Mouse (Mus musculus): ENCODE measurements around the gene Dcst2. TPM values are rescaled to one million over a fixed set of nuclear protein-coding genes. Genes with fewer than 3 reads are reported as not detected.

Gene Dcst2
- polyA plus RNA-seq, 1 experiment from 2014 or later, result 0.34 TPM

GRCm38 (mm10) chr3:89332476-89332875, 29.3 kb upstream of the Dcst2 start:
- Histone ChIP-seq H3K4me2 (replicated peaks) (peak overlapping the region; percentile 1; the same call in 1 of the 2 replicates), H3K27ac (no peak overlapping the region; the same call in 1 of the 2 replicates), H3K9ac (no peak overlapping the region), H3K36me3 (peaks cover 26% of the 10 kb centered on the region), H3K4me3 (no peak overlapping the region), H3K9me3 (no peaks in the 10 kb centered on the region), H3K27me3 (no peaks in the 10 kb centered on the region; the same call in 1 of the 2 replicates), H3K4me1 (peaks cover 66% of the 10 kb centered on the region)
- ATAC-seq (ENCODE audit: low FRiP score, low read depth), result no peak
- 25% methylated on average over 12 of the region's 12 CpGs for WGBS

- Histone ChIP-seq H3K9ac (no peak overlapping the region), H3K9me3 (no peaks in the 10 kb centered on the region), H3K4me2 (replicated peaks) (peak overlapping the region; percentile 11)
Measured at GRCm38 (mm10) chr3:89333053-89333452, 28.7 kb upstream of the Dcst2 start.

GRCm38 (mm10) chr3:89336529-89336928, 25.2 kb upstream of the Dcst2 start:
- H3K9me3 ChIP-seq, result no peaks in the 10 kb centered on the region
- peaks cover 32% of the 10 kb centered on the region for H3K36me3 ChIP-seq
- H3K9ac ChIP-seq, result peak overlapping the region; percentile 97
- ATAC-seq (ENCODE audit: low FRiP score, low read depth), result no peak
- H3K4me3 ChIP-seq, result peak overlapping the region; percentile 88
- H3K27me3 ChIP-seq, result no peaks in the 10 kb centered on the region
- 13% methylated on average over 6 of the region's 6 CpGs for WGBS
- H3K4me1 ChIP-seq, result peaks cover 81% of the 10 kb centered on the region
- peak overlapping the region; percentile 92 for H3K4me2 ChIP-seq (replicated peaks)
- H3K27ac ChIP-seq, result peak overlapping the region; percentile 94; the same call in 1 of the 2 replicates

More at GRCm38 (mm10) chr3:89333053-89333452, 28.7 kb upstream of the Dcst2 start:
- no peak for ATAC-seq (ENCODE audit: low FRiP score, low read depth)
- Histone ChIP-seq H3K4me3 (no peak overlapping the region), H3K27me3 (no peaks in the 10 kb centered on the region), H3K36me3 (peaks cover 26% of the 10 kb centered on the region), H3K4me1 (peaks cover 62% of the 10 kb centered on the region), H3K27ac (no peak overlapping the region)
- WGBS, result 50% methylated on average over 11 of the region's 11 CpGs

GRCm38 (mm10) chr3:89337062-89337720, 24.6 kb upstream of the Dcst2 start:
- Histone ChIP-seq H3K9ac (peak overlapping the region; percentile 97), H3K36me3 (peaks cover 38% of the 10 kb centered on the region), H3K9me3 (no peaks in the 10 kb centered on the region), H3K4me3 (peak overlapping the region; percentile 88), H3K4me1 (peaks cover 75% of the 10 kb centered on the region), H3K27ac (peak overlapping the region; percentile 94), H3K4me2 (replicated peaks) (peak overlapping the region; percentile 92), H3K27me3 (no peaks in the 10 kb centered on the region)
- WGBS, result under 1% methylated on average over 17 of the region's 21 CpGs
- no peak; the same call in 1 of the 2 replicates for ATAC-seq (ENCODE audit: low FRiP score, low read depth)

GRCm38 (mm10) chr3:89337721-89338578, 23.8 kb upstream of the Dcst2 start, which contains the start of gene Efna4:
Gene Efna4, minus strand, starts transcription at chr3:89338028.
- peak within 1 kb of the TSS; percentile 94 for H3K27ac ChIP-seq
- peak; percentile 92 for ATAC-seq (ENCODE audit: low FRiP score, low read depth)

GRCm38 (mm10) chr3:89339416-89339815, 22.4 kb upstream of the Dcst2 start:
- Histone ChIP-seq H3K9me3 (no peaks in the 10 kb centered on the region), H3K27me3 (no peaks in the 10 kb centered on the region), H3K4me3 (peak overlapping the region; percentile 88), H3K4me2 (replicated peaks) (peak overlapping the region; percentile 92), H3K4me1 (peaks cover 54% of the 10 kb centered on the region), H3K27ac (peak overlapping the region; percentile 94; the same call in 1 of the 2 replicates), H3K9ac (no peak overlapping the region), H3K36me3 (peaks cover 39% of the 10 kb centered on the region)
- ATAC-seq (ENCODE audit: low FRiP score, low read depth), result no peak
- WGBS, result 21% methylated on average over 8 of the region's 8 CpGs

More at GRCm38 (mm10) chr3:89337721-89338578, 23.8 kb upstream of the Dcst2 start, which contains the start of gene Efna4:
- peaks cover 67% of the 10 kb centered on the region for H3K4me1 ChIP-seq
- peak within 1 kb of the TSS; percentile 97 for H3K9ac ChIP-seq
- no peaks in the 10 kb centered on the region for H3K9me3 ChIP-seq
- H3K4me3 ChIP-seq, result peak within 1 kb of the TSS; percentile 88
- under 1% methylated on average over 30 of the region's 44 CpGs for WGBS
- H3K4me2 ChIP-seq (replicated peaks), result peak within 1 kb of the TSS; percentile 92
- peaks cover 39% of the 10 kb centered on the region for H3K36me3 ChIP-seq
- H3K27me3 ChIP-seq, result no peaks in the 10 kb centered on the region

- no peaks in the 10 kb centered on the region for H3K9me3 ChIP-seq
- 2% methylated on average over 11 of the region's 11 CpGs for WGBS
- peaks cover 40% of the 10 kb centered on the region for H3K36me3 ChIP-seq
- no peaks in the 10 kb centered on the region for H3K27me3 ChIP-seq
- peak overlapping the region; percentile 88 for H3K4me3 ChIP-seq
- H3K9ac ChIP-seq, result peak overlapping the region; percentile 48; the same call in 1 of the 2 replicates
- peaks cover 45% of the 10 kb centered on the region for H3K4me1 ChIP-seq
- no peak overlapping the region for H3K27ac ChIP-seq
- H3K4me2 ChIP-seq (replicated peaks), result peak overlapping the region; percentile 92
- ATAC-seq (ENCODE audit: low FRiP score, low read depth), result no peak
Measured at GRCm38 (mm10) chr3:89340465-89340864, 21.3 kb upstream of the Dcst2 start.

- ATAC-seq (ENCODE audit: low FRiP score, low read depth), result no peak
- peak overlapping the region; percentile 8 for H3K9ac ChIP-seq
Measured at GRCm38 (mm10) chr3:89341794-89342193, 20.0 kb upstream of the Dcst2 start.

GRCm38 (mm10) chr3:89343279-89343678, 18.5 kb upstream of the Dcst2 start:
- 87% methylated on average over 7 of the region's 7 CpGs for WGBS
- peaks cover 59% of the 10 kb centered on the region for H3K36me3 ChIP-seq
- no peak for ATAC-seq (ENCODE audit: low FRiP score, low read depth)

More at GRCm38 (mm10) chr3:89341794-89342193, 20.0 kb upstream of the Dcst2 start:
- H3K4me2 ChIP-seq (replicated peaks), result no peak overlapping the region
- no peak overlapping the region for H3K27ac ChIP-seq
- 91% methylated on average over 4 of the region's 4 CpGs for WGBS
- no peak overlapping the region for H3K4me3 ChIP-seq
- no peaks in the 10 kb centered on the region for H3K9me3 ChIP-seq
- peaks cover 51% of the 10 kb centered on the region for H3K36me3 ChIP-seq
- no peaks in the 10 kb centered on the region for H3K27me3 ChIP-seq
- peaks cover 32% of the 10 kb centered on the region for H3K4me1 ChIP-seq

GRCm38 (mm10) chr3:89346815-89347540, 14.8 kb upstream of the Dcst2 start:
- H3K9ac ChIP-seq, result no peak overlapping the region
- no peak for ATAC-seq (ENCODE audit: low FRiP score, low read depth)
- no peaks in the 10 kb centered on the region for H3K9me3 ChIP-seq
- no peak overlapping the region for H3K4me3 ChIP-seq
- H3K4me2 ChIP-seq (replicated peaks), result no peak overlapping the region
- H3K27me3 ChIP-seq, result peaks cover 15% of the 10 kb centered on the region
- WGBS, result 79% methylated on average over 10 of the region's 10 CpGs
- no peak overlapping the region for H3K27ac ChIP-seq
- H3K4me1 ChIP-seq, result peaks cover 17% of the 10 kb centered on the region
- peaks cover 49% of the 10 kb centered on the region for H3K36me3 ChIP-seq

More at GRCm38 (mm10) chr3:89343279-89343678, 18.5 kb upstream of the Dcst2 start:
- Histone ChIP-seq H3K4me2 (replicated peaks) (no peak overlapping the region), H3K4me3 (no peak overlapping the region), H3K4me1 (peaks cover 27% of the 10 kb centered on the region), H3K9me3 (no peaks in the 10 kb centered on the region), H3K27ac (no peak overlapping the region), H3K9ac (no peak overlapping the region), H3K27me3 (peaks cover 6% of the 10 kb centered on the region)

GRCm38 (mm10) chr3:89347916-89348315, 13.9 kb upstream of the Dcst2 start:
- 78% methylated on average over 1 of the region's 1 CpGs for WGBS
- no peak overlapping the region for H3K9ac ChIP-seq

More at GRCm38 (mm10) chr3:89347916-89348315, 13.9 kb upstream of the Dcst2 start:
- no peaks in the 10 kb centered on the region for H3K9me3 ChIP-seq
- no peak overlapping the region for H3K27ac ChIP-seq
- H3K4me3 ChIP-seq, result no peak overlapping the region
- H3K4me2 ChIP-seq (replicated peaks), result no peak overlapping the region
- ATAC-seq (ENCODE audit: low FRiP score, low read depth), result no peak
- peaks cover 44% of the 10 kb centered on the region for H3K36me3 ChIP-seq
- H3K27me3 ChIP-seq, result peaks cover 15% of the 10 kb centered on the region
- peaks cover 17% of the 10 kb centered on the region for H3K4me1 ChIP-seq
